Mouse (Mus musculus) heart, postnatal 0 days (tissue): ENCODE data around the gene Gabarap.

Source experiments
- CTCF ChIP-seq: IDR thresholded peaks from 2 replicates; pipeline ENCODE4 v1.5.1; 2016; ENCODE audit warnings: antibody characterized with exemption, control low read depth, low read depth
- EP300 ChIP-seq: IDR thresholded peaks from 2 replicates; pipeline ENCODE4 v1.6.1; 2016; ENCODE audit warnings: antibody characterized with exemption, low read depth

DNA sequence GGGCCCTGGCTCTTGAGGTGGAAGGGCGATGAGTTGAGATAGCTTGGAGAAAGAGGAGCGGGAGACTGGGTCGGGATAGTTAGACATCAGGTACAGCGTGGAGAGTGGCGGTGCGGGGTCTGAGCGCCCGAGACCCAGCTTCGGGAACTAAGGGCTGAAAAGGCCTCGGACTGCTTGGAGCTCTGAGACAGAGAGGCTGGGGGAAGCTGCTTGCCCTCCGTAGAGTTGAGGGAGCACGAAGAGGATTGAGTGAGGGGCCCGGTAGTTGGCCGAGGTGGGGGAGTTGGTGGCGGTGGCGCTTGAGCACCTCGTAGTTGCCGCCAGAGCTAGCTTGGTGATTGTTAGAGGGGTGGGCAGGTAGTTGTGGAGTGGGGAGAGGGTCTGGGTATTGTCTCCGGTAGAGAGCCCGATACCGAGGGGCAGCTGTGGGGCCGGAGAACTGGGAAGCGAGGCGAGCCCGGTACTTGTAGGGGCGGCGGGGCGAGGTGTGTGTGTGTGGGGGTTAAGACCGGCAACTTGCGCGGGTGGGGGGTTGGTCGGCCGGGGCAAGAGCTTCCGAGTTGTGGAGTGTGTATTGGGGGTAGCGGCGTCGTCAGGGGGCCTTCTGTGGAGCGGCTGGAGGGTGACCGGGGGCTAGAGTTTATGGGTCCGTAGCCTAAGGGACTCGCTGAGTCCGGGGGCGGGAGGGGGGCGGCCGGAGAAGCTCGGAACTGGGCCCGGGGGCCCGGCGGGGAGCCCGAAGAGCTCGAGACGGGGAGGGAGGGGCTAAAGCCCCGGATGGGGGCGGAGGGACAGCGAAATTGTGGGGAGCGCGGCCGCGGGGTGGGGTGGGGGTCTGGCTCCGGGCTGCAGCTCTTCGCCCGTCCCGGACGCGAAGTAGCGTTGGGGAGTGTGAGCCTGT is 5.5 kb downstream of the Gabarap start:
- no peak for TF ChIP-seq CTCF
- no peak for TF ChIP-seq EP300
